Mouse (Mus musculus) heart, adult 11 months (tissue): ENCODE measurements around the gene Cpa2.

ENCODE experiments used
- DNase-seq: peaks from one replicate; pipeline ENCODE4 v3.0.0; 2022

Gene Cpa2

DNA sequence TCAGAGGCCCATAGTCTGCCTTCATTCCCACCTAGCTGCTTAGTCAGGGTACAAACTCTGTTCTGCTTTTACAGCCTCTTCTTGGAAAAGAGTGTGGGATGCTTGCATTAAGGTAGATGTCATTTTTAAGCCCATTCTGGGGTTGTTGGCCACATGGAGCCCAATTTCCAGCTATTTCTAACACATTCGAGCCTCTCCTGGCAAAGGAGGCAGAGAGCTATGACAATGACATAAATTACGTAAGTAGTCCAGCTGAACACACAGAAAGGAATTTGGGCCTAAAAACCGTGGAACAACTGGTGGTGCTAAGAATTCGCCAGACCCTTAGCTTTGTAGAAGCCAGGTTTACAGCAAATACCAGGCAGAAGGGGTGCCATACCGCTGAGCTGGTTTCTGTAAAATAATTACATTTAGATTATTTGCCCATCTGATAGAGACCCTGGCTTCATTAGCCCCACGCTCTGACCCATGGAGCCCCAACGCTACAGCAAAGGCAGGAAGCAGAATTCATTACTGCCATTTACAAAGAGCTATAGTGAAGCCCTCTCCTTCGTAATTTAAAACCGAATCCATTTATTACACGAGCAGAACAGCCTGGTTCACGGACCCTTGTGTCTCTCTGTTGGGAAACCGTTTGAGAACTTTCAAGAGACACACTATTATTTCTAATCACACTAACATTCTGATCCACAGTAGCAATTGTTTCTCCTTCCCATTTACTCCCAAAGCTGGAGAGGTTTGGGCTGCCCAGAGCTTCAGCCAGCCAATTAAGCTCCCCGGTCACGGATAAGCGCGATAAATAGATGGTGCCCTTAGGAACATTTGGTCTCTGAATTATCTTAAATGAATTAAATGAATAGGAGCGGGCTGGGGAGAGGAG, 38.8 kb downstream of the Cpa2 start:
- DNase-seq, result no peak

DNA sequence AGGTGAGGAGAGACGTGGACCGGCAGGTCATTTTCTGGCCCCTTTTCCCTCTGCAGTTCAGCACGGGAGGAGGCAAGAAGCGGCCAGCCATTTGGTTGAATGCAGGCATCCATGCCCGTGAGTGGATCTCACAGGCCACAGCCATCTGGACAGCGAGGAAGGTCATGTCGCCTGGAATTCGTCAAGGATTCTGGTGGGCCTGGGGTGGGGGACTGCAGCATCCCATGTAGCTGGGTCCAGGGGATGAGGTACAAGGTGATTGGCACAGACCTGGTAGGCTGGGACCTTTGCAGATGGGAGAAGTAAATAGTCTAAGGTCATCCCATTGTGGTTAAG, 39.4 kb downstream of the Cpa2 start:
- DNase-seq, result no peak

DNA sequence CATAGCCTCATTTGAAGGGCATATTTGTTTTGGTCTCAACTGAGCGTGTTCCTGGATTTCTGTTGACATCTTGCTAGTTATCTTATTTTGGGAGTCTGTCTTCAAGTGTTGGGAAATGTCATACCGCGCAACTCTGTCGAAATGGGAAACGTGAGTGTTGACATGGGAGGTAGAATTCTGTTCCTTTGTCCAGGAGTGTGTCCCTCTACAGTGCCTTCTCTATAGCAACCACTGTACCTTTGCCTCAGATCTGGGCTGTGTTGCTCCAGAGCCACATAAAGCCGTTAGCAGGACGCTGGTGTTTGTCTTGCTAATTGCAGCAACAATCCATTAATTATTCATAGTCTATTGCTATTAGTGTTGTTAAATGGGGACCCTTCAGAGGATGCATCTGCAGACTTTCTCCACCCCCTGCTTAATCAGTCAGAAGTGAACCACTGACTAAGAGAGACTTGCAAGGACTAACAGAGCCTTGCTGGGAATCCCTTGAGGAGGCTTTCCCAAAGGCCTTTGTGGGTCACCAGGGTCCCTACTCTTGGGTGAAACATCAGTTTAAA, 45.6 kb downstream of the Cpa2 start:
- DNase-seq, result peak; percentile 56

DNA sequence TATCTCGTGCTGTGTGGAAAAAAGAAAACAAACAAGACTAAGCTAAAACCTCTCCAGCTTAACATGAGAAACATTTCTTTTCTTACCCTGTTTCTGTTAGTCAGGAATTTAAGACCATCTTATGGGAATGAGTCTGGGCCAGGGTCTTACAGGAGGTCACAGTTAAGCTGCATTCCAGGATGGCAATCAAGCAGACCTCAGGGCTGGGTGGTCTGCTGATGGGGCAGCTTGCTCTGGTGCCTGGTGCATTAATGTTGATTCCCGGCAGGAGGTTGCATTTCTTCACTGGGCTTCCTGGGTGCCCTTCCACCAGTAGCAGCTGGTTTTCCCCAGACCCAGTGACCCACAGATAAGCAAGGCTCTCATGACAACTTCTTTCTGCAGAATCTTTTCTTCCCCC, 48.4 kb downstream of the Cpa2 start:
- peak; percentile 33 for DNase-seq

DNA sequence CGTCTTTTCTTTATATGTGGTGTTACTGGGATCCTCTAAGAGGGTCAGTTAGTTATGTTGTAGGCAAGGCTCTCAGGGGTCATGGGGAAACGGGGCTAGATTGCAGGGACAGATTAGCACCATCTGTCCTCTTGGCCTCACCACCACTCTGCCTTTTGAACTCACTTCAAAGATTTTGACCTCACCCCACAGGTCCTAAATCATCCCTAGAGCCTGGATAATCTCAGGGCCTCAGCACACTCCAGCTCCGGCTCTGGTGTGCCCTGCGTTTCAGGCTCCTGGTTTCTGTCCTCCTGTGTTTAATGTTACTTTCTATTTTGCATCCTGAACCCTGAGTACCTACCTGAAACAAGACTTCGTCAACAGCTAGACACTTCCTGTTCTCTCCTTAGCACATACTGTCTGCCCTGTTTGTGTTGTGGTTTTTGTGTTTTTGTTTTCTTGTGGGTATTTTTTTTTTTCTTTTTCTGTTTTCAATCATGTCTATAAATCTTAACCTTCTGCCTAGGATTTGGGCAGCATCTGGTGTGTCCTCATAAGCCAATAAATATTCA, 50.5 kb downstream of the Cpa2 start:
- peak; percentile 71 for DNase-seq

DNA sequence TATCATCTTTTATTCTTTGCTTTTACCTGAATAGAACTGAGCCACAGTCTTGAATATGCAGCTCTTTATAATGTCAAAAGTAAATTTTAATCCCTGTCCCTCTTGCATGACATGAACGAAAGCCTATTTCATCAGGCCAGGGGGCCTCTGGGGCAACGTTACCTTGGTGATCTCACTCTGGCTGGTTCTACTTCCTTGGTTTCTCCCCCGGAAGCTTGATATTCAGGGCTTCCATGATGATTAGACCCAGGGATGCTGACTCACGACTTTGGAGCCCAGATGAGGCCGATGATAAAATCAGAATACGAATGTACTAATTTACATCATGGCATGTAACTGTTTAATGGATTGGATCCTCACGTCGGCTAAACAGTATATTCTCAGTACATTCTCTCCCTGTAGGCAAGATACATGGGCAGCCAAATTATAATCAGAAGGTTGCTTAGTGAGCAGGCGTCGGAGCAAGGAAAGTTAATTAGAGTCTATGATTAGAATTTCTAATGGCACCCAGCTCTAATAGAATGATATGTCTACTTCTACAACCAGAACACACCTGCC, 51.1 kb downstream of the Cpa2 start:
- DNase-seq, result peak; percentile 62

DNA sequence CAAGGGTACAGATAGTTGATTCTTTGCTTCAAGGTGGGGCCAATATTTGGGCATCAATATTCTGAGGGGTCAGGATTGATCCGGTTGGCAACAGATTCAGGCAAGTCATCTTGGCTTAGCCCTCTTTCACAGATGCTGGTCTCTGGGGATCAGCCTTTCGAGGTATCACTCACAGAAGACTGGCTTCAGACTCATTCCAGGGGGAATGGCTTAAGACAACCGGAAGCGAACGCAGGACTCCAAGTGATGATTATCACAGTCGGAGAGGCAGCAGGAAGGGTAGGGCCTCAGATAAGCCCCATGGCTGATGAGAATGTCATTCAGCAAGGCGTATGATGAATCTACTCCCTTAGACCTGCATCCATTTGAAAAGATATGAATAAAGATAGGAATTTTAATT, 53.0 kb downstream of the Cpa2 start:
- DNase-seq, result peak; percentile 71

DNA sequence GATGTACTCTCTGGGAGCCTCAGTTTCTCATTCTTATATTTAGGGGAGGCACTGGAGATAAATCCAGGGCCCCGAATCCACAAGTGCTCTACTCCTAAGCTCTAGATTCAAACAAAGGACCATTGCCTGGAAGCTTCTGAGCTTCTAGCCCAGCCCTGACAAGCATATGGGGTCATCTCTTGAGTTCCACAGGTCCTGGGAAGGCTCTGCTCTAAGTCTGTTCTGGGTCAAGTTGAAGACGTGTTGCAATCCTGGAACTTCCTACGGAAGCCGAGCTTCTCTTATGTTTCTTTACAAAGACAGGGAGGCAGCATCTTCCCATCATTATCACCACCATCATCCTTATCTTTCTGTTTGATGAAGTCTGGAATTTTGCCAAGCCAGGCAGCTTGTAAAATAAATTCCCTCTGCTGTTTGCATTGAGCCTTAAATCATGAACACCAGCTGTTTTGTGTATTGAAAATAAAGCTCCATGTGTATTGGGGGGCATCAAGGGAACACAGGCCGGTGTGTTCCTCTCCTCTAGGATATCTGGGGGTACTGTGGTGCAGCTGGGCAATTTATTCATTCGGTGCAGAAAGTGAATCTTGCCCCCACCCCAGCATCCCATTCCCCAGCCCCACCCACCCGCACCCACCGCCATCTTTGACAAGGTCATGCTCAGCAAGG, 55.0 kb downstream of the Cpa2 start:
- DNase-seq, result peak; percentile 46

DNA sequence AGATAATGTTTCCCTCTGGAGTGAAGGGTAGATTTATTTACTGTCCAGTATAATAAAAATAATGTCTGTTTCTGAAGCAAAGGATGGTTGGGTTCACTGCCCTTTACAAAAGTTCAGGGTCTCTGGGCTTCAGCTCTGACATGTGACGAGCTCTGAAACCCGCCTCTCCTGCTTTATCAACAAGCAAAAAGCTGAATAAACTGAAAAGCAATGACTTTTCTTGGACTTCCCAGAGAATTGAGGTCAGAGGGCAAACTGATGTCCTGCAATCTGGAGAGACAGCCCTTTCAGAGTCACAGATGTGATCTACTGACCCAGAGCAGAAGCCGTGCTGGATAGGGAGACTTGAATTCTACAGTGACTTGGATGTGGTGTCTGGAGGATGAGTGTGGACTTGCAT, 58.7 kb downstream of the Cpa2 start:
- DNase-seq, result peak; percentile 74

DNA sequence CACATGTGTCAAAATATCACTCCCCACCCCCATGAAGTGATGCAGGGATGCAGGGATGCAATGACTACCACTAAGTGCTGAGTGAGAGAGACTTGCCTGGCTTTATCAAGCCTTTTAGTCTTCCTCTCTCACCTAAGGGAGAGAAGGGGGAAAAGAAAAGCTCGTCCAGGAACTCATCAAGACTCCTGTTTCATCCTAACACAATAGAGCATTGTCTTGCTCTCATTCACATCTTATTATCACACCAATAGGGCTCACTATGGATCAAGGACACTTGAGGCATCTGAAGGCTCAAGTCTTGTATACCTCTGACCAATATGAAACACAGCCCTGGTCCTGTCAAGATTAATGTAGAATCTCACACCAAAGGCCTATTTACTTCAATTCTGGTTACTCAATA, 59.6 kb downstream of the Cpa2 start:
- DNase-seq, result no peak

DNA sequence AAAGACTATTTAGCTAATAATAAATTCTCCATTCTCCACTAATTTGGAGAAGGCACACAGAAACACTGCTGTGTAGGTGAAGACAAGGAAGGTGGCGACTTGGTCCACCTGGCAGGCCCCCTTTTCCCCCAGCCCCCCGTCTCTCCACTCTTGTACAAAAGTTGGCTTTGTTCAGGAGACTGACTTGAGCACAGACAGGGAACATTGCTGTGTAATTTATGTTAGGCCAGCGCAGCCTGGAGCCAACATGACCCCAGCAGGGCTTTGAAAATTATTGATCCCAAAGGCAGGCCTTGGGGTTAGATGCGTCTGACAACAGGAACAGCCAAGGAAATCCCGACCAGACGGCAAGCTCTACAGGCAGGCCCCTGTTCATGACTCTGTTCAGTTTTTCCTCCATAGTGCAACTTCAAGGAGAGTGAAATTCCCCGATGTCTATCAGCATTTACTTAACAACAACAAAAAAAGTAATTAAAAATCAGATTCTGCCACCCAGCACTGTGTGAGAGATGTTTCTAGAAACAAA, 63.0 kb downstream of the Cpa2 start:
- peak; percentile 55 for DNase-seq

DNA sequence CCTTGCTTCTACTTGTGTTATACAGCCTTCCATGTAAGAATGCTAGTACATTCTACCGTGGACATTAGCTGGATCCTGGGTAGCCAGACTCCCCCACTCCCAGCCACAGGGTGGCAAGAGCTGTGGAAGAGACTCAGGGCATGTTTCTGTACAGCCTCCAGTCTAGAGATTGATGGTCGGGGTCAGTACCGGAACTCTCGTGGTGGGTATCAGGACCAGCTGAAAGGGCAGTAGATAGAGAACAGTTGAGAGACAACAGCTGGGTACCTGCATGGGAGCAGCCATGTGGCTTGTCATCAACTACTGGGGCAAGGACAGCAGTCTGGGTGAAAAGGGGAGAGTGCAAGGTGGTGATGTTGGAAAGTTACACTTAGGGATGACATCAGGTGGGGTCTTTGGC, 63.7 kb downstream of the Cpa2 start:
- DNase-seq, result peak; percentile 77

DNA sequence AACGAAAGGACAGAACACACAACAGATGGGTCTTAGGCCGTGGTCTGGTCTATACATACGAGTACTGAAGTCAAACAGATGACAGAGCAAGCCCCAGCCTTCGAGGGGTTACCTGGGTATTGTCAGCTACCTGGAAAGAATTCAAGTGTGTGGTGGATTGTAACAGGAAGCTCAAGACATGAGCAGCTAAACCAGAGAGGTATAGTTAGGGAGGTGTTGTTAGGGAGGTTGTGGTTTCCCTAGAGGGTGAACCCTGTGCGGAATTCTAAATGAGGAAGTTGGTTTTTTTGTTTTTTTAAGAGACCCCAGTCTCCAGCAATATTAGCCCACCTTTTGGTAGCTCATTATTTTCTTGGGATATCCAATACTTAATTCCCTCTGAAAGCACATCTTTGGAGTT, 64.3 kb downstream of the Cpa2 start:
- no peak for DNase-seq

DNA sequence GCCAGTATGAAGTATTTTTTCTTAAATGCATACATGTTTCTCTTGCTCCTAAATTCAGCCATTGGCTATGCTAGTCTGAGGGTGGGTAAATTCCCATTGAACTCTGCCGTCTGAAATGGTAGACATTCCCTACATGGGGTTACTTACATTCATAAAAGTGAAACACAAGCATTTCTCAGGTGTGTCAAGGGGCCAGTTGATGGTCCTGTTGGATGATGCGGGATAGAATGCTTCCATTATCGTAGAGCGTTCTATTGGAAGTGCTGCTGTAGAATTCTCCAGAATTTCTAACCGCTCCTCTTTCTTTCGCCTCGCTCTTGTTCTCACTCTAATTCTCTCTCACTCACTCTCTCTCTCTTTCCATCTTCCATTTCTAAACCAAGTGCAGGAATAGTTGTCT, 69.3 kb downstream of the Cpa2 start, which contains the start of gene Cpa5:
Gene Cpa5, plus strand, starts transcription at position 301 of the 400 bp plus-strand sequence.
- peak; percentile 28 for DNase-seq

DNA sequence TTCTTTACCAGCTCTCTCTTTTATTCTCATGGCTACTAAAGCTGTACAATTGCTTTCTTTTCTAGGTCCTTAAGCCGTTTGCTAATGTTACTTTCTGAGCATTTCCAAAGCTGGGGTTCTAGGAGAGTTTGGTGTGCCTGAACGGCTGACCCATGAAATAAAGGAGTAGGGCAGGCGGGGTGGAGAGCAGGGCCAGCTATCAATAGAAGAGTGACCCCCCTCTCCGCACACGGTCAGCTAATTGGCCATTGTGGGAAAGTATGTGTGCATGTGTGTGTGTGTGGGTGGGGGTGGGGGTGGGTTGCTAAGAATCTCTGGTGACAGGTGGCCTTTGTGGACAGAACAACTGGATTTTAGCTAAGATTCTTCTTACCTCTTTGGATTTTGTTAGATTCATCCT, 69.8 kb downstream of the Cpa2 start:
- peak; percentile 36 for DNase-seq
